Mouse (Mus musculus): ENCODE results near the gene Slc25a13. TPM values are rescaled to one million over a fixed set of nuclear protein-coding genes. Genes with fewer than 3 reads are reported as not detected.
A peak's percentile ranks its signal among the peaks of the same experiment; 100 is the strongest.
"Not testable (repeated sequence)": the region's sequence is repeated elsewhere in the genome, so short reads cannot be mapped to it uniquely, and the experiment has no call there.

Slc25a13 gene
- polyA plus RNA-seq, 1 experiment from 2014 or later: 48.8 TPM

DNA sequence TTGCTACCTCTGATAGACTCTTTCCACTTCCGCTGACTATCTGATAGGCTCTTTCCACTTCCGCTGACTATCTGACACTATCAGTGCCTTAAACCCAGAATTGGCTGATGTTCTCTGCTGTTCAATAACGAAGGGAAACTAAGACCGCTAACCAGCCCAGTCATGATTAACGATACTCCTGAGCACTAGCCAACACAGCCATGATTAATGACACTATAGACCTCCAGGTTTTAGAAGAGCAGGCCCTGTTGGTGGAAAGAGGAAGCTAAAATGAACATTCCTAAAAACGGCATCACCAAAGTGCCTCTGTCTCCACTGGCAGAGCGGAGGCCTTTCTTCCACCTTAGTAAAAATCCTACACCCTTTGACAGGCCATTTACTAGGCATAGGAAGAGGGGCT lies 24.6 kb downstream of the Slc25a13 start:
- H3K4me2 ChIP-seq (replicated peaks; ENCODE audit: low read depth, low read length): no peak overlapping the region
- H3K27ac ChIP-seq (ENCODE audit: low read length): no peak overlapping the region
- WGBS: 47% methylated on average over 7 of the region's 7 CpGs
- ATAC-seq (ENCODE audit: low FRiP score, low TSS enrichment): no peak
- no peak overlapping the region for H3K4me3 ChIP-seq (ENCODE audit: low read length)
- H3K9ac ChIP-seq (replicated peaks; ENCODE audit: low read length): no peak overlapping the region
- peaks cover 5% of the 10 kb centered on the region; the same call in 1 of the 2 replicates for H3K36me3 ChIP-seq (ENCODE audit: insufficient read depth, low read length)
- no peaks in the 10 kb centered on the region for H3K9me3 ChIP-seq (ENCODE audit: low read length)
- no peaks in the 10 kb centered on the region for H3K27me3 ChIP-seq (ENCODE audit: insufficient read depth, low read length)
- H3K4me1 ChIP-seq (ENCODE audit: insufficient read depth, low read length): peaks cover 9% of the 10 kb centered on the region; the same call in 1 of the 2 replicates

DNA sequence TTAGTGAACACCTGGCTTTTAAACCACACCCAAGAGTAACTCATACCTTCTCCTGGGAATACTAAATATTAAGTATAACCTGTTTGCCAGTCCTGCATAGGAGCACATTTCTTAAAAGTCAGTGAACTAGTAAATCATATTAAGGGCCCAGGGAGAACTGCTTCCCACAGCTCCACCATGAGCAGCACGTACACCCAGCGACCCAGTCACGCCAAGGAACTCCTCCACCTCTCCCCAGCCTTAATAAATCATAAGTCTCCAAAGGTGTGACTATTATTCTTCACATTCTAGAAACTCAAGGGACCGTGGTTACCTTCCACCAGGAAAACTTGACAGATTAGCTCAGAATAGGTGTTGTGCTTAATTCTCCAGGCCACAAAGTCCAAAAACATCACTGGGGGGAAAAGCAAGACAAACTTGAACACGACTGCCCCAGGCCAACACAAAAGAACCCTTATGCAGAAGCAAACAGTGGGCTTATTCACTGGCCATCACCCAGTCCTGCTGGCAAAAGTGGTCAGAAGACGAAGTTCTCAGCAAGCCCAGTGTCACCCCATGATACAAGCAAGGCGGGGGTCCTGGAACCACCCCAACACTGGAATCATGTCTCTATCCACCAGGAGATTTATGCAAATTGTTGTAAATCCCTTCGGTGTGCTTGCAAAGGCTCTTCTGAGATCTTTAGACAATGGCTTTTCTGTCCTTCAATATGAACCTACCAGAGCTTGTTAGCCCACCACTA lies 25.2 kb downstream of the Slc25a13 start:
- H3K9me3 ChIP-seq (ENCODE audit: low read length): no peaks in the 10 kb centered on the region
- ATAC-seq (ENCODE audit: low FRiP score, low TSS enrichment): no peak
- H3K4me2 ChIP-seq (replicated peaks; ENCODE audit: low read depth, low read length): no peak overlapping the region
- no peak overlapping the region for H3K9ac ChIP-seq (replicated peaks; ENCODE audit: low read length)
- H3K4me3 ChIP-seq (ENCODE audit: low read length): no peak overlapping the region
- H3K27me3 ChIP-seq (ENCODE audit: insufficient read depth, low read length): no peaks in the 10 kb centered on the region
- 62% methylated on average over 8 of the region's 8 CpGs for WGBS
- no peak overlapping the region for H3K27ac ChIP-seq (ENCODE audit: low read length)
- peaks cover 5% of the 10 kb centered on the region; the same call in 1 of the 2 replicates for H3K36me3 ChIP-seq (ENCODE audit: insufficient read depth, low read length)
- H3K4me1 ChIP-seq (ENCODE audit: insufficient read depth, low read length): peaks cover 9% of the 10 kb centered on the region; the same call in 1 of the 2 replicates

DNA sequence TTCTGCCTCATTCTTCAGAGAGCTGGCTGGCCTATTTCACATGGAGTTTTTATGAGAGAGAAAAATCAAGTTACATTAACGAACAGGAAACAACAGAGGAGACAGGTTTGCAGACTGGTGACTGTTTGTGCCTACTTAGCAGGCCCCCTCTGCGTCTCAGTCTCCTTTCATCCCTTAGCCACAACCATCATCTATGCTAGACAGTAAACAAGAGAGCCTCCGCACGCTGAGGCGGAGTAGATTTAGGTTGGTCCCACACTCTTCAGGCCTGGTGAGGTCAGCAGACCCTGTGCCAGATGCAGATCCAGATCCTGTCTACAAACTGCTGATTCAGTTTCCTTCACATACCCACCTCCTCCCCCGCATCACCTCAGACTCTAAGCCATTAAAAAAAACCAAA lies 28.0 kb downstream of the Slc25a13 start:
- 76% methylated on average over 6 of the region's 6 CpGs for WGBS
- no peak for ATAC-seq (ENCODE audit: low FRiP score, low TSS enrichment)
- peaks cover 5% of the 10 kb centered on the region; the same call in 1 of the 2 replicates for H3K36me3 ChIP-seq (ENCODE audit: insufficient read depth, low read length)
- H3K9ac ChIP-seq (replicated peaks; ENCODE audit: low read length): no peak overlapping the region
- H3K4me2 ChIP-seq (replicated peaks; ENCODE audit: low read depth, low read length): no peak overlapping the region
- peaks cover 9% of the 10 kb centered on the region; the same call in 1 of the 2 replicates for H3K4me1 ChIP-seq (ENCODE audit: insufficient read depth, low read length)
- H3K4me3 ChIP-seq (ENCODE audit: low read length): no peak overlapping the region
- no peak overlapping the region for H3K27ac ChIP-seq (ENCODE audit: low read length)
- H3K9me3 ChIP-seq (ENCODE audit: low read length): no peaks in the 10 kb centered on the region
- H3K27me3 ChIP-seq (ENCODE audit: insufficient read depth, low read length): no peaks in the 10 kb centered on the region

DNA sequence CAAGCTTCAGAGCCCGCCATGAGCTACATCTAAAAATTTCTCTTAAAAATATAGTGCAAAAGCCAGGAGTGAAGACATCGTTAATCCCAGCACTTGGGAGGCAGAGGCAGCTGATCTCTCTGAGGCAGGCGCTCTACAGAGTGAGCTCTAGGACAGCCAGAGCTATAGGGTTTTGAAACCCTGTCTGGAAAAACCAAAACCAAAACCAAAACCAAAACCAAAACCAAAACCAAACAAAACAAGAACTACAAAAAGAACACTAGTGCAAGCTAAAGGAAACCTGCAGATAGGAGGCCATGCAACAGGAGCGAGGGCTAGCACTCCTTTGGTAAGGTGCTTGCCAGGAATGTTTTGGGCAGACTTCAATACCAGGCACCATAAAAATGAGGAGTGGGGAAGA lies 30.5 kb downstream of the Slc25a13 start:
- H3K4me1 ChIP-seq (ENCODE audit: insufficient read depth, low read length): no peaks in the 10 kb centered on the region
- H3K4me3 ChIP-seq (ENCODE audit: low read length): no peak overlapping the region
- no peak overlapping the region for H3K9ac ChIP-seq (replicated peaks; ENCODE audit: low read length)
- no peak for ATAC-seq (ENCODE audit: low FRiP score, low TSS enrichment)
- 89% methylated on average over 4 of the region's 4 CpGs for WGBS
- no peak overlapping the region for H3K4me2 ChIP-seq (replicated peaks; ENCODE audit: low read depth, low read length)
- no peaks in the 10 kb centered on the region for H3K9me3 ChIP-seq (ENCODE audit: low read length)
- no peaks in the 10 kb centered on the region for H3K27me3 ChIP-seq (ENCODE audit: insufficient read depth, low read length)
- no peak overlapping the region for H3K27ac ChIP-seq (ENCODE audit: low read length)
- H3K36me3 ChIP-seq (ENCODE audit: insufficient read depth, low read length): peaks cover 5% of the 10 kb centered on the region; the same call in 1 of the 2 replicates

DNA sequence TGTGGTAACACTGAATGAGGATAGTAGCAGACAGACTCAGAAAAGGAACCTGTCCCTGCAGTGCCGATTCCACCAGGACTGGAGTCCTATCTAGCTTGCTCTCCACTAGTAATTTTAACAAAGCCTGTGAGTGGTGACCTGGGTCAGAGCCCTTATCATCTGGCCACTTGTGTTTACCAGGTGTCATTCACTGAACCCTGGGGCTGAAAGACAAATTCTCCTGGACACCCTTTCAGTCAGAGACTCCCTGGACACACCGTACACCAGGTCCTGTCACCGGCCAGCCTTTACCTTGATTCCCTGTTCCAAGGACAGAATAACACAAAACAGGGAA lies 31.3 kb downstream of the Slc25a13 start:
- no peaks in the 10 kb centered on the region for H3K27me3 ChIP-seq (ENCODE audit: insufficient read depth, low read length)
- H3K4me3 ChIP-seq (ENCODE audit: low read length): no peak overlapping the region
- H3K36me3 ChIP-seq (ENCODE audit: insufficient read depth, low read length): peaks cover 5% of the 10 kb centered on the region; the same call in 1 of the 2 replicates
- no peaks in the 10 kb centered on the region for H3K9me3 ChIP-seq (ENCODE audit: low read length)
- no peak overlapping the region for H3K9ac ChIP-seq (replicated peaks; ENCODE audit: low read length)
- H3K4me1 ChIP-seq (ENCODE audit: insufficient read depth, low read length): no peaks in the 10 kb centered on the region
- no peak overlapping the region for H3K27ac ChIP-seq (ENCODE audit: low read length)
- H3K4me2 ChIP-seq (replicated peaks; ENCODE audit: low read depth, low read length): no peak overlapping the region
- no peak for ATAC-seq (ENCODE audit: low FRiP score, low TSS enrichment)
- WGBS: 75% methylated on average over 3 of the region's 3 CpGs

DNA sequence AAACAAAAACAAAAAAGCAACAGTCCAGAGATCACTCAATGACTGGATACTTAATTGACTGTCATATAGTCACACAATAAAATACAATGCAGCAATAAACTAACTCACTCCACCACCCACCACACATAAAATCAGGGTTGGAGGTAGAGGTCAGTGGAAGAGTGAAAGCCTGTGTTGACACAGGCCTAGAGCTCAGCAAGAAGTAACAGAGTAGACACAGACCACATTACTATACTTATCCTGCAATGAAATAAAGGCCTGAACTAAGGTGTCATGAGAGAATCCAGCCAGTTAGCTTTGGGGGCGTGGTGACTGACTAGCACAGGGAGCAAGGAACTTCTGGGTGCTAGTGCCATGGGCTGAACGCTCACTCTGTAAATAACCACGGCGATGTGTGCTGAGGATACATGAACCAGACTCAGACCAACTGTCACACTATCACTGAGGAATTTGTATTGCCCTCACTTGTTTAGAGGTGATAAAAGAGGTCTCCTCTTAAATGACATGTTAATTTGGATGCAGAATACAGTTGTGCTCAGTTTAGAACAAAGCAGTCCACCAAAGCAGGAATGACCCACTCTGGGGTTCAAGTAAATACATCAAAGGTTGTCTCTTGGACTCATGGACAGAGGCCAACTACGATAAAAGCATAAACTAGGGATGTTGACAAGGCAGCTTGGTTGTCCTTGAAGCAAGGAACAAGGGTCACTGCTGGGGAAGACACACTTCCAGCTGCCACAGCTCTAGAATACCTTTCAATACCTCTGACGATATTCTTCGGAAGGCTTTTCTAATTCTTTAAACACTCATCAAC lies 31.8 kb downstream of the Slc25a13 start:
- peaks cover 5% of the 10 kb centered on the region; the same call in 1 of the 2 replicates for H3K36me3 ChIP-seq (ENCODE audit: insufficient read depth, low read length)
- H3K27ac ChIP-seq (ENCODE audit: low read length): no peak overlapping the region
- no peak overlapping the region for H3K9ac ChIP-seq (replicated peaks; ENCODE audit: low read length)
- no peak overlapping the region for H3K4me3 ChIP-seq (ENCODE audit: low read length)
- H3K4me2 ChIP-seq (replicated peaks; ENCODE audit: low read depth, low read length): no peak overlapping the region
- no peaks in the 10 kb centered on the region for H3K27me3 ChIP-seq (ENCODE audit: insufficient read depth, low read length)
- no peaks in the 10 kb centered on the region for H3K4me1 ChIP-seq (ENCODE audit: insufficient read depth, low read length)
- H3K9me3 ChIP-seq (ENCODE audit: low read length): no peaks in the 10 kb centered on the region
- WGBS: 59% methylated on average over 7 of the region's 7 CpGs
- ATAC-seq (ENCODE audit: low FRiP score, low TSS enrichment): peak; percentile 36; the same call in 1 of the 2 replicates

DNA sequence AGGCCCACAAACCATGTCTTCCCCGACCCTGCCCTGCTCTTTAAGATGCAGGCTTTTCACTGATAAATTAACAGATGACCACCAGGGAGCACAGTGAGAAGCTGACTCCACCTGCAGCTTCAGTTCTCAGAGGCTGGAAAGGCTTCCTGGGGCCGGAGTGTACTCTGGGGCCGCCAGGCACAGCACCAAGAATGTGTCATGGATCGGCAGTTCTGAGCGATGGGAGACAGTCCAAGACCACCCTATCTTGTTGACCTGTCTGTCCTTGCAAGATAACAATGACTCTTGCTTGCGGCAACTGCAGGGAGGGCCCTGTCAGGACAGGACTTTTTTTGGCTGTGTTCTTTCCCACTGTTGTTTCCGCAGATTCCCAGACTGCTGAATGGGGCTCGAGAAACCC lies 33.4 kb downstream of the Slc25a13 start:
- Histone ChIP-seq H3K9ac (replicated peaks; ENCODE audit: low read length) (no peak overlapping the region), H3K4me2 (replicated peaks; ENCODE audit: low read depth, low read length) (no peak overlapping the region), H3K36me3 (ENCODE audit: insufficient read depth, low read length) (peaks cover 8% of the 10 kb centered on the region; the same call in 1 of the 2 replicates), H3K27me3 (ENCODE audit: insufficient read depth, low read length) (no peaks in the 10 kb centered on the region), H3K9me3 (ENCODE audit: low read length) (no peaks in the 10 kb centered on the region), H3K4me1 (ENCODE audit: insufficient read depth, low read length) (no peaks in the 10 kb centered on the region), H3K4me3 (ENCODE audit: low read length) (no peak overlapping the region), H3K27ac (ENCODE audit: low read length) (no peak overlapping the region)
- 56% methylated on average over 8 of the region's 8 CpGs for WGBS
- 0 out of 2 replicates have a peak, but pooled peaks have one; percentile 53 for ATAC-seq (ENCODE audit: low FRiP score, low TSS enrichment)

DNA sequence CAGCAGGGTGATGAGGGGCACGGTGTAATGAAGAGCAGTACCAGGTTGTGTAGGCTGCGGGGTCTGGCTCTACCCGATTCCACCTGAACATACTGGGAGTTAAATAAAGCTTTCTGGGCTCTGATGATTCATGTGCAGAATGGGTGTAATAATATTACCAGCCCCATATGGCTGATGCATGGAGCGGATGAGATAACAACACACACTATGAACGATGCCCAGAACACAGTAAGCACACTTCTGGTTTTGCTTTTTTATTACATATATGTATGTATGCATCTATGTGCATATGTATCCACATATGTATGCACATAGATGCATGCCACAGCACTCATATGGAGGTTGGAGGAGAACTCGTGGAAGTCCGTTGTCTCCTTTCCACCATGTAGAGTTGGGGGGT lies 34.8 kb downstream of the Slc25a13 start:
- no peak for ATAC-seq (ENCODE audit: low FRiP score, low TSS enrichment)
- no peak overlapping the region for H3K27ac ChIP-seq (ENCODE audit: low read length)
- H3K4me1 ChIP-seq (ENCODE audit: insufficient read depth, low read length): no peaks in the 10 kb centered on the region
- no peak overlapping the region for H3K4me3 ChIP-seq (ENCODE audit: low read length)
- H3K27me3 ChIP-seq (ENCODE audit: insufficient read depth, low read length): no peaks in the 10 kb centered on the region
- peaks cover 9% of the 10 kb centered on the region; the same call in 1 of the 2 replicates for H3K36me3 ChIP-seq (ENCODE audit: insufficient read depth, low read length)
- no peak overlapping the region for H3K9ac ChIP-seq (replicated peaks; ENCODE audit: low read length)
- 93% methylated on average over 7 of the region's 7 CpGs for WGBS
- no peak overlapping the region for H3K4me2 ChIP-seq (replicated peaks; ENCODE audit: low read depth, low read length)
- H3K9me3 ChIP-seq (ENCODE audit: low read length): no peaks in the 10 kb centered on the region

DNA sequence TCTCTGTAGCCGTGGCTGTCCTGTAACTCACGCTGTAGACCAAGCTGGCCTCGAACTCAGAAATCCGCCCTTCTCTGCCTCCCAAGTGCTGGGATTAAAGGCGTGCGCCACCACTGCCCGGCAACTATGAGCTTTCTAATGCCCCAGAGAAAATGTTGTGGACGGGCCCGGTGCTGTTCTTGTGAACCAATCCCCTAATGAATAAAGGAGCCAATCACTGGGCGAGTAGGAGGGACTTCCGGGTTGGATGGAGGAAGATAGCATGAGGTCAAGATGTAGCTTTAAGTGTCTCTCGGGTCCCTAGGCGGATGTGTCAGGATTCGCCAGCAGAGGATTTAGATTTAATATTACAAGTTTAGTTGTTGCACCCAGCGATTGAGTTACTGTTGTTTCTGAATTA lies 38.6 kb downstream of the Slc25a13 start:
- not testable (repeated sequence) for H3K36me3 ChIP-seq (ENCODE audit: insufficient read depth, low read length); H3K4me3 ChIP-seq (ENCODE audit: low read length); H3K4me2 ChIP-seq (replicated peaks; ENCODE audit: low read depth, low read length); H3K27ac ChIP-seq (ENCODE audit: low read length); ATAC-seq (ENCODE audit: low FRiP score, low TSS enrichment); H3K9ac ChIP-seq (replicated peaks; ENCODE audit: low read length); H3K27me3 ChIP-seq (ENCODE audit: insufficient read depth, low read length); H3K4me1 ChIP-seq (ENCODE audit: insufficient read depth, low read length); H3K9me3 ChIP-seq (ENCODE audit: low read length)
- 94% methylated on average over 15 of the region's 15 CpGs for WGBS

Measured in kidney, embryonic 16.5 days (tissue).